Mouse (Mus musculus): ENCODE measurements around the gene Klk9. TPM values are rescaled to one million over a fixed set of nuclear protein-coding genes. Genes with fewer than 3 reads are reported as not detected.

Klk9 gene
- not detected in 2 replicates for total RNA-seq (2014; rRNA removed)
- polyA plus RNA-seq (2012; rRNA removed) = not detected in 2 replicates

GRCm38 (mm10) chr7:43791591-43791990, at the start of gene Klk9:
Gene Klk9, plus strand, starts transcription at chr7:43791891.
- Histone ChIP-seq H3K4me1 (ENCODE audit: control insufficient read depth, insufficient read depth, low read length) (no peaks in the 10 kb centered on the region), H3K27ac (replicated peaks; ENCODE audit: insufficient read depth, low read depth, low read length) (no peak within 1 kb of the TSS), H3K4me3 (ENCODE audit: insufficient read depth, low read depth, low read length) (no peak within 1 kb of the TSS), H3K36me3 (ENCODE audit: control insufficient read depth, insufficient read depth, low read length) (no peaks in the 10 kb centered on the region), H3K9ac (ENCODE audit: low read depth, low read length) (no peak within 1 kb of the TSS), H3K27me3 (ENCODE audit: control insufficient read depth, insufficient read depth, low read length) (0 out of 2 replicates have a peak, but pooled peaks cover 1% of the 10 kb centered on the region), H3K79me2 (ENCODE audit: control insufficient read depth, insufficient read depth, low read length) (no peaks in the 10 kb centered on the region)
- no peak for TF ChIP-seq CTCF (IDR thresholded peaks at IDR 0.05; ENCODE audit: low read depth, low read length)
- TF ChIP-seq POLR2A (IDR thresholded peaks at IDR 0.05; ENCODE audit: extremely low read depth, insufficient read depth, low read length) = no peak
- no peak for DNase-seq (ENCODE audit: extremely low read depth, low read depth, low spot score)
- WGBS = 73% methylated on average over 7 of the region's 7 CpGs

DNA sequence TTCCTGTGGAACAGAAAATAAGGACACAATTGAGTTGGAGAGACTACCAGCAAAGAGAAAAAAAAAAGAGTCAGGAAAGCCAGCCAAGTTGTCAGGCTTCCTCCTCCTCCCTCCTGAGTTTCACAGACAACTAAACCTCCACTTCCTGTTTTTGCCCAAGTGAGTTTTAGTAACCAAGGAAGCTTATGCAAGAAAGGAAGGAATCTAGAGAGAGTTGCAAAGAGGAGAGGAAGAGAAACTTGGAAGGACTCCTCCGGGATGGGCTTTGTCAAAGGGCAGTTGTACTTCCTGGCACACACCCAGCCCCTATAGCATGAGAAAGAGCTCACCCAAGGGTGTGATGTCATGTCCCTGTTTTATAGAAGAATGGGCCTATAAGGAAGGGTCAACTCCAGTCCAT, 43.9 kb upstream of the Klk9 start:
- WGBS = 64% methylated on average over 1 of the region's 1 CpGs
- TF ChIP-seq CTCF (IDR thresholded peaks at IDR 0.05; ENCODE audit: low read depth, low read length) (no peak), POLR2A (IDR thresholded peaks at IDR 0.05; ENCODE audit: extremely low read depth, insufficient read depth, low read length) (no peak)
- no peak overlapping the region for H3K27ac ChIP-seq (replicated peaks; ENCODE audit: insufficient read depth, low read depth, low read length)
- no peak overlapping the region for H3K4me3 ChIP-seq (ENCODE audit: insufficient read depth, low read depth, low read length)
- no peaks in the 10 kb centered on the region for H3K79me2 ChIP-seq (ENCODE audit: control insufficient read depth, insufficient read depth, low read length)
- H3K9ac ChIP-seq (ENCODE audit: low read depth, low read length) = no peak overlapping the region
- DNase-seq (ENCODE audit: extremely low read depth, low read depth, low spot score) = peak; percentile 41
- no peaks in the 10 kb centered on the region for H3K27me3 ChIP-seq (ENCODE audit: control insufficient read depth, insufficient read depth, low read length)
- no peaks in the 10 kb centered on the region for H3K36me3 ChIP-seq (ENCODE audit: control insufficient read depth, insufficient read depth, low read length)
- no peaks in the 10 kb centered on the region for H3K4me1 ChIP-seq (ENCODE audit: control insufficient read depth, insufficient read depth, low read length)

DNA sequence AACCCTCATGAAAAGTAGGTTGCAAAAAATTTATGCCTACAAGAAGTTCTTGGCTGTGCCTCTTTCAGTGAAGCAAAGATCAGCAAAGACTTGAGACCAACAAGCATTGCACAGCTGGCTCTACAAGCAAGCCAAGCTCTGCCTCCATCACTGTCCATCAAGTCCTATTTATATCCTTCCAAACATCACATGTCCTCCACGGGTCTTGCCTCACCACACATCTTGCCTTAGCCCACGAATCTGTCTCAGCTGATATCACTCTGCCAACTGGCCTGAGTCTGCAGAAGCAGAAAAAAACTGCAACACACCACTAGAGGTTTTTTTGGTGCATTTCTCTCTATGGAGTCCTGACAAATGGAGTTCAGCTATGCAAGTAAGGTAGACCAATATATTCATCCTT, 38.9 kb upstream of the Klk9 start:
- TF ChIP-seq CTCF (IDR thresholded peaks at IDR 0.05; ENCODE audit: low read depth, low read length) = no peak
- TF ChIP-seq POLR2A (IDR thresholded peaks at IDR 0.05; ENCODE audit: extremely low read depth, insufficient read depth, low read length) = no peak
- Histone ChIP-seq H3K27ac (replicated peaks; ENCODE audit: insufficient read depth, low read depth, low read length) (no peak overlapping the region), H3K27me3 (ENCODE audit: control insufficient read depth, insufficient read depth, low read length) (no peaks in the 10 kb centered on the region), H3K79me2 (ENCODE audit: control insufficient read depth, insufficient read depth, low read length) (no peaks in the 10 kb centered on the region), H3K4me1 (ENCODE audit: control insufficient read depth, insufficient read depth, low read length) (no peaks in the 10 kb centered on the region), H3K9ac (ENCODE audit: low read depth, low read length) (no peak overlapping the region), H3K36me3 (ENCODE audit: control insufficient read depth, insufficient read depth, low read length) (no peaks in the 10 kb centered on the region), H3K4me3 (ENCODE audit: insufficient read depth, low read depth, low read length) (no peak overlapping the region)
- 42% methylated on average over 2 of the region's 2 CpGs for WGBS
- DNase-seq (ENCODE audit: extremely low read depth, low read depth, low spot score) = no peak

GRCm38 (mm10) chr7:43766484-43766883, 25.2 kb upstream of the Klk9 start:
- Histone ChIP-seq H3K27ac (replicated peaks; ENCODE audit: insufficient read depth, low read depth, low read length) (no peak overlapping the region), H3K4me1 (ENCODE audit: control insufficient read depth, insufficient read depth, low read length) (no peaks in the 10 kb centered on the region), H3K9ac (ENCODE audit: low read depth, low read length) (no peak overlapping the region), H3K27me3 (ENCODE audit: control insufficient read depth, insufficient read depth, low read length) (no peaks in the 10 kb centered on the region), H3K36me3 (ENCODE audit: control insufficient read depth, insufficient read depth, low read length) (no peaks in the 10 kb centered on the region), H3K4me3 (ENCODE audit: insufficient read depth, low read depth, low read length) (no peak overlapping the region), H3K79me2 (ENCODE audit: control insufficient read depth, insufficient read depth, low read length) (no peaks in the 10 kb centered on the region)
- WGBS = 36% methylated on average over 8 of the region's 8 CpGs
- DNase-seq (ENCODE audit: extremely low read depth, low read depth, low spot score) = no peak
- TF ChIP-seq CTCF (IDR thresholded peaks at IDR 0.05; ENCODE audit: low read depth, low read length) (no peak), POLR2A (IDR thresholded peaks at IDR 0.05; ENCODE audit: extremely low read depth, insufficient read depth, low read length) (no peak)

DNA sequence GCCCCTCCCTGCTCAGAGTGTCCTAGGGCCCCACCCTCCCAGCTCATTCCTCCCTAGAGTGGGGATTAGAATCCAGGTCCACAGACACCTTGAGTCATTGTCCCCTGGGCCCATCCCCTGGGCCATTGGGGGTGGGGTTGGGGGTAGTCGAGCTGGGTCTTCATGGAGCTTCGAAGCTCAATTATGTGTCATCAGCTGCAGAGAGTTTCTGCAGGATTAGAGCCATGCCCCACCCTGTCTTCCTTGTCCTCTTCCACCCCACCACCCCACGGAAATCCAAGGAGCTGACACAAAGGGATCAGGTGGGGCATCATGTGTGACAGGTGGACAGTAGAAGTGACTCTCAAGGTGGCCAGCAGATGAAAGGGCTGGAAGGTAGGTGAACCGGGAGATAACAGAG, 23.1 kb upstream of the Klk9 start, which contains the start of gene Klk12:
Gene Klk12 (plus strand): TSS at position 301 of the 400 bp plus-strand sequence.
- DNase-seq (ENCODE audit: extremely low read depth, low read depth, low spot score) = no peak
- TF ChIP-seq CTCF (IDR thresholded peaks at IDR 0.05; ENCODE audit: low read depth, low read length) = no peak
- no peak for TF ChIP-seq POLR2A (IDR thresholded peaks at IDR 0.05; ENCODE audit: extremely low read depth, insufficient read depth, low read length)
- Histone ChIP-seq H3K9ac (ENCODE audit: low read depth, low read length) (no peak within 1 kb of the TSS), H3K36me3 (ENCODE audit: control insufficient read depth, insufficient read depth, low read length) (no peaks in the 10 kb centered on the region), H3K4me1 (ENCODE audit: control insufficient read depth, insufficient read depth, low read length) (no peaks in the 10 kb centered on the region), H3K4me3 (ENCODE audit: insufficient read depth, low read depth, low read length) (no peak within 1 kb of the TSS), H3K79me2 (ENCODE audit: control insufficient read depth, insufficient read depth, low read length) (no peaks in the 10 kb centered on the region), H3K27me3 (ENCODE audit: control insufficient read depth, insufficient read depth, low read length) (no peaks in the 10 kb centered on the region), H3K27ac (replicated peaks; ENCODE audit: insufficient read depth, low read depth, low read length) (no peak within 1 kb of the TSS)
- 58% methylated on average over 4 of the region's 4 CpGs for WGBS

DNA sequence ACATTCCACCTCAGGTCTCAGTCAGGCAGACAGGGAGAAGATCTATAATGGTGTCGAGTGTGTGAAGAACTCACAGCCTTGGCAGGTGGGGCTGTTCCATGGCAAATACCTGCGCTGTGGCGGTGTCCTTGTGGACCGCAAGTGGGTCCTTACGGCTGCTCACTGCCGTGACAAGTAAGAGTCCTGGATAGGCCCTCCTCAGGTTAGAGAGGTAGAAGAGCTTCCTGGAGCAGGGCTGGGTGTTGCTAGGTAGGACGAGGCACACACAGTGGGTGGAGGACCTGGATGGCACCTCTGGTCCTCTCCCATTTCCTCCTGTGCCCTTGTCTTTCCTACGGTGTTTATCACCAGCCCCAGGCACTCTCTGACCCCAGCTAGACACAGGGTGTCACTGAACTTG, 22.1 kb upstream of the Klk9 start:
- H3K36me3 ChIP-seq (ENCODE audit: control insufficient read depth, insufficient read depth, low read length) = no peaks in the 10 kb centered on the region
- TF ChIP-seq POLR2A (IDR thresholded peaks at IDR 0.05; ENCODE audit: extremely low read depth, insufficient read depth, low read length) (no peak), CTCF (IDR thresholded peaks at IDR 0.05; ENCODE audit: low read depth, low read length) (no peak)
- no peak overlapping the region for H3K4me3 ChIP-seq (ENCODE audit: insufficient read depth, low read depth, low read length)
- DNase-seq (ENCODE audit: extremely low read depth, low read depth, low spot score) = no peak
- WGBS = 88% methylated on average over 8 of the region's 8 CpGs
- H3K27me3 ChIP-seq (ENCODE audit: control insufficient read depth, insufficient read depth, low read length) = no peaks in the 10 kb centered on the region
- no peak overlapping the region for H3K27ac ChIP-seq (replicated peaks; ENCODE audit: insufficient read depth, low read depth, low read length)
- H3K9ac ChIP-seq (ENCODE audit: low read depth, low read length) = no peak overlapping the region
- H3K4me1 ChIP-seq (ENCODE audit: control insufficient read depth, insufficient read depth, low read length) = no peaks in the 10 kb centered on the region
- no peaks in the 10 kb centered on the region for H3K79me2 ChIP-seq (ENCODE audit: control insufficient read depth, insufficient read depth, low read length)

All from liver, adult 2 months (tissue).